Mouse (Mus musculus) forebrain, embryonic 11.5 days (tissue): ENCODE results near the gene Gm28044. TPM values are rescaled to one million over a fixed set of nuclear protein-coding genes. Genes with fewer than 3 reads are reported as not detected.
"Not testable (repeated sequence)": the region's sequence is repeated elsewhere in the genome, so short reads cannot be mapped to it uniquely, and the experiment has no call there.

Experiments
- ATAC-seq: fragments of 200-750 bp; cut with Nextera tagmentation; replicated peaks from 2 replicates; pipeline ENCODE4 v1.8.0; 2017; ENCODE audit warnings: moderate TSS enrichment; ENCODE audit not compliant: low FRiP score
- DNase-seq: peaks from one replicate; pipeline ENCODE4 v3.0.0-alpha.2; 2017; ENCODE audit warnings: low spot score
- H3K27ac ChIP-seq: fragments of 300-500 bp; sonication (generic); 2 replicates; pipeline ENCODE4 v1.5.1; 2014; ENCODE audit warnings: low read depth, low read length
- H3K27me3 ChIP-seq: fragments of 300-500 bp; sonication (generic); 2 replicates; pipeline ENCODE4 v1.6.1; 2014; ENCODE audit warnings: mild to moderate bottlenecking, low read length, mixed read lengths; ENCODE audit not compliant: control insufficient read depth, insufficient read depth
- H3K36me3 ChIP-seq: fragments of 300-500 bp; sonication (generic); 2 replicates; pipeline ENCODE4 v1.6.1; 2014; ENCODE audit warnings: mild to moderate bottlenecking, low read length, moderate library complexity, mixed read lengths; ENCODE audit not compliant: control insufficient read depth, insufficient read depth
- H3K4me1 ChIP-seq: fragments of 300-500 bp; sonication (generic); replicated peaks from 2 replicates; pipeline ENCODE4 v1.6.1; 2014; ENCODE audit warnings: low read length, mixed read lengths; ENCODE audit not compliant: control insufficient read depth, insufficient read depth
- H3K4me2 ChIP-seq: fragments of 300-500 bp; sonication (generic); 2 replicates; pipeline ENCODE4 v1.6.1; 2014; ENCODE audit warnings: low read depth, mild to moderate bottlenecking, low read length, moderate library complexity, mixed read lengths; ENCODE audit not compliant: severe bottlenecking
- H3K4me3 ChIP-seq: fragments of 300-500 bp; sonication (generic); 2 replicates; pipeline ENCODE4 v1.5.1; 2014; ENCODE audit warnings: low read depth, low read length
- H3K9ac ChIP-seq: fragments of 300-500 bp; sonication (generic); 2 replicates; pipeline ENCODE4 v1.6.1; 2014; ENCODE audit warnings: low read length
- H3K9me3 ChIP-seq: fragments of 300-500 bp; sonication (generic); 2 replicates; pipeline ENCODE4 v1.6.1; 2016; ENCODE audit warnings: low read length, mixed read lengths; ENCODE audit not compliant: control insufficient read depth
- WGBS: fragments of 180-500 bp; shearing (Covaris S2); extraction: QIAGEN DNeasy Blood & Tissue Kit; methylation state at CpG from one replicate; pipeline ENCODE4 v1.1.7; 2014; 5-methylcytosine and 5-hydroxymethylcytosine counted together
- polyA plus RNA-seq: library from polyadenylated mRNA; unstranded; fragments of >200 nt; fragmentation: Nextera tagmentation; extraction: Ambion mirVana; gene quantifications from 2 replicates; pipeline ENCODE4 v1.2.1, GENCODE M21; 2014

Gene Gm28044
- polyA plus RNA-seq: 1.6 and 2.1 TPM in 2 replicates

GRCm38 (mm10) chr13:67360131-67360744, at the start of gene Gm28044, which contains the start of gene Zfp953:
TSS of gene Gm28044 (minus strand) at chr13:67360536.
TSS of gene Zfp953 (minus strand) at chr13:67360605.
- WGBS: 2% methylated on average over 15 of the region's 15 CpGs
- Histone ChIP-seq H3K36me3 (no peaks in the 10 kb centered on the region), H3K4me1 (peaks cover 2% of the 10 kb centered on the region; the same call in 1 of the 2 replicates), H3K4me3 (peak within 1 kb of the TSS; percentile 56), H3K9me3 (no peaks in the 10 kb centered on the region), H3K9ac (peak within 1 kb of the TSS; percentile 68), H3K4me2 (peak within 1 kb of the TSS; percentile 56), H3K27ac (no peak within 1 kb of the TSS), H3K27me3 (no peaks in the 10 kb centered on the region)
- peak; percentile 86 for DNase-seq
- ATAC-seq: peak; percentile 92

- not testable (repeated sequence) for H3K27me3 ChIP-seq, H3K27ac ChIP-seq, H3K9me3 ChIP-seq, H3K4me1 ChIP-seq, H3K36me3 ChIP-seq
- H3K4me2 ChIP-seq: peak within 1 kb of the TSS; percentile 59
- peak within 1 kb of the TSS; percentile 55 for H3K9ac ChIP-seq
- peak within 1 kb of the TSS; percentile 54 for H3K4me3 ChIP-seq
- 4% methylated on average over 14 of the region's 16 CpGs for WGBS
- ATAC-seq (peak; percentile 97), DNase-seq (peak; percentile 78)
Measured at GRCm38 (mm10) chr13:67399183-67399903, 39.0 kb upstream of the Gm28044 start, which contains the start of gene Zfp429. TSS of gene Zfp429 (minus strand) at chr13:67399819.

GRCm38 (mm10) chr13:67376255-67376654, 15.9 kb upstream of the Gm28044 start:
- H3K9ac ChIP-seq, H3K4me1 ChIP-seq, H3K27me3 ChIP-seq, H3K36me3 ChIP-seq, H3K4me2 ChIP-seq, H3K4me3 ChIP-seq, H3K27ac ChIP-seq, ATAC-seq, H3K9me3 ChIP-seq, DNase-seq: not testable (repeated sequence)
- WGBS: 52% methylated on average over 3 of the region's 3 CpGs

GRCm38 (mm10) chr13:67375050-67375911, 14.9 kb upstream of the Gm28044 start, which contains the start of the genes Gm28041 and Zfp456:
TSS of gene Gm28041 (minus strand) at chr13:67375733.
TSS of gene Zfp456 (minus strand) at chr13:67375810.
- not testable (repeated sequence) for H3K4me1 ChIP-seq, H3K36me3 ChIP-seq, H3K27me3 ChIP-seq, H3K9me3 ChIP-seq, H3K27ac ChIP-seq
- peak within 1 kb of the TSS; percentile 49 for H3K4me2 ChIP-seq
- WGBS: 20% methylated on average over 13 of the region's 15 CpGs
- DNase-seq (peak; percentile 64), ATAC-seq (peak; percentile 93)
- 0 out of 2 replicates have a peak within 1 kb of the TSS, but pooled peaks have one; percentile 20 for H3K9ac ChIP-seq
- H3K4me3 ChIP-seq: peak within 1 kb of the TSS; percentile 29

GRCm38 (mm10) chr13:67351854-67352253, 8.5 kb downstream of the Gm28044 start:
- Histone ChIP-seq H3K27me3 (no peaks in the 10 kb centered on the region), H3K27ac (no peak overlapping the region), H3K9me3 (no peaks in the 10 kb centered on the region), H3K9ac (no peak overlapping the region), H3K4me2 (no peak overlapping the region), H3K4me1 (no peaks in the 10 kb centered on the region), H3K4me3 (no peak overlapping the region), H3K36me3 (no peaks in the 10 kb centered on the region)
- DNase-seq (no peak), ATAC-seq (no peak)

- no peak overlapping the region for H3K4me3 ChIP-seq
- ATAC-seq: no peak
- H3K27me3 ChIP-seq: no peaks in the 10 kb centered on the region
- no peak overlapping the region for H3K4me2 ChIP-seq
- H3K9me3 ChIP-seq: no peaks in the 10 kb centered on the region
- H3K4me1 ChIP-seq: no peaks in the 10 kb centered on the region
- no peak for DNase-seq
- no peak overlapping the region for H3K27ac ChIP-seq
- H3K9ac ChIP-seq: no peak overlapping the region
- 93% methylated on average over 2 of the region's 2 CpGs for WGBS
- no peaks in the 10 kb centered on the region for H3K36me3 ChIP-seq
Measured at GRCm38 (mm10) chr13:67343422-67343821, 16.9 kb downstream of the Gm28044 start.

GRCm38 (mm10) chr13:67332877-67333276, 27.5 kb downstream of the Gm28044 start:
- Histone ChIP-seq H3K36me3 (no peaks in the 10 kb centered on the region), H3K9me3 (no peaks in the 10 kb centered on the region), H3K27ac (no peak overlapping the region), H3K9ac (peak overlapping the region; percentile 60), H3K4me1 (no peaks in the 10 kb centered on the region), H3K27me3 (no peaks in the 10 kb centered on the region), H3K4me2 (peak overlapping the region; percentile 52), H3K4me3 (peak overlapping the region; percentile 47)
- DNase-seq: no peak
- ATAC-seq: peak; percentile 43
- 68% methylated on average over 1 of the region's 1 CpGs for WGBS

- 21% methylated on average over 17 of the region's 17 CpGs for WGBS
- Histone ChIP-seq H3K27me3 (no peaks in the 10 kb centered on the region), H3K36me3 (no peaks in the 10 kb centered on the region), H3K4me3 (peak within 1 kb of the TSS; percentile 47), H3K27ac (no peak within 1 kb of the TSS), H3K9ac (peak within 1 kb of the TSS; percentile 60), H3K4me1 (no peaks in the 10 kb centered on the region), H3K9me3 (no peaks in the 10 kb centered on the region), H3K4me2 (peak within 1 kb of the TSS; percentile 52)
- ATAC-seq: peak; percentile 91
- DNase-seq: peak; percentile 73
Measured at GRCm38 (mm10) chr13:67332019-67332724, 28.2 kb downstream of the Gm28044 start, which contains the start of gene Zfp595. TSS of gene Zfp595 (minus strand) at chr13:67332570.
